Mouse (Mus musculus): ENCODE results near the gene Tnks1bp1.

GRCm38 (mm10) chr2:85103201-85103600 is 55.4 kb downstream of the Tnks1bp1 start:
- no peak for TF ChIP-seq CTCF (IDR thresholded peaks at IDR 0.05; ENCODE audit: extremely low read depth, insufficient read length, insufficient replicate concordance, low read depth, low read length)
- TF ChIP-seq POLR2A (IDR thresholded peaks at IDR 0.05; ENCODE audit: low read depth, low read length): no peak
